Mouse (Mus musculus): ENCODE measurements around the gene Fzd9. TPM values are rescaled to one million over a fixed set of nuclear protein-coding genes. Genes with fewer than 3 reads are reported as not detected.
A peak's percentile ranks its signal among the peaks of the same experiment; 100 is the strongest.

Fzd9 gene
- 6.5 and 7.7 TPM in 2 replicates for polyA plus RNA-seq (2016; fragmentation: Nextera tagmentation; extraction: Ambion mirVana)

GRCm38 (mm10) chr5:135251079-135251454 is at the start of gene Fzd9:
Gene Fzd9, minus strand, starts transcription at chr5:135251230.
- ATAC-seq (ENCODE audit: insufficient number of reproducible peaks, low FRiP score), result peak; percentile 89
- Histone ChIP-seq H3K9ac (peak within 1 kb of the TSS; percentile 72), H3K27me3 (replicated peaks) (peaks cover 23% of the 10 kb centered on the region), H3K4me2 (peak within 1 kb of the TSS; percentile 98), H3K27ac (ENCODE audit: poor library complexity, severe bottlenecking) (no peak within 1 kb of the TSS), H3K4me1 (replicated peaks) (peaks cover 38% of the 10 kb centered on the region), H3K4me3 (peak within 1 kb of the TSS; percentile 68), H3K36me3 (peaks cover 11% of the 10 kb centered on the region), H3K9me3 (replicated peaks) (peaks cover 2% of the 10 kb centered on the region)
- WGBS, result under 1% methylated on average over 51 of the region's 51 CpGs

- no peak overlapping the region for H3K9ac ChIP-seq
- 0 out of 2 replicates have a peak, but pooled peaks cover 3% of the 10 kb centered on the region for H3K27me3 ChIP-seq (replicated peaks)
- no peak for ATAC-seq (ENCODE audit: insufficient number of reproducible peaks, low FRiP score)
- no peaks in the 10 kb centered on the region for H3K36me3 ChIP-seq
- no peak overlapping the region for H3K4me3 ChIP-seq
- no peak overlapping the region for H3K4me2 ChIP-seq
- no peaks in the 10 kb centered on the region for H3K4me1 ChIP-seq (replicated peaks)
- no peaks in the 10 kb centered on the region for H3K9me3 ChIP-seq (replicated peaks)
- no peak overlapping the region for H3K27ac ChIP-seq (ENCODE audit: poor library complexity, severe bottlenecking)
- whole genome bisulfite sequencing, result 86% methylated on average over 2 of the region's 2 CpGs
Observed at GRCm38 (mm10) chr5:135292001-135292400, 41.0 kb upstream of the Fzd9 start.

- Histone ChIP-seq H3K4me2 (no peak overlapping the region), H3K9ac (no peak overlapping the region), H3K36me3 (no peaks in the 10 kb centered on the region), H3K4me1 (replicated peaks) (no peaks in the 10 kb centered on the region), H3K9me3 (replicated peaks) (no peaks in the 10 kb centered on the region), H3K27me3 (replicated peaks) (0 out of 2 replicates have a peak, but pooled peaks cover 5% of the 10 kb centered on the region), H3K4me3 (no peak overlapping the region), H3K27ac (ENCODE audit: poor library complexity, severe bottlenecking) (no peak overlapping the region)
- WGBS, result 65% methylated on average over 4 of the region's 4 CpGs
- no peak for ATAC-seq (ENCODE audit: insufficient number of reproducible peaks, low FRiP score)
Observed at GRCm38 (mm10) chr5:135291193-135291592, 40.2 kb upstream of the Fzd9 start.

DNA sequence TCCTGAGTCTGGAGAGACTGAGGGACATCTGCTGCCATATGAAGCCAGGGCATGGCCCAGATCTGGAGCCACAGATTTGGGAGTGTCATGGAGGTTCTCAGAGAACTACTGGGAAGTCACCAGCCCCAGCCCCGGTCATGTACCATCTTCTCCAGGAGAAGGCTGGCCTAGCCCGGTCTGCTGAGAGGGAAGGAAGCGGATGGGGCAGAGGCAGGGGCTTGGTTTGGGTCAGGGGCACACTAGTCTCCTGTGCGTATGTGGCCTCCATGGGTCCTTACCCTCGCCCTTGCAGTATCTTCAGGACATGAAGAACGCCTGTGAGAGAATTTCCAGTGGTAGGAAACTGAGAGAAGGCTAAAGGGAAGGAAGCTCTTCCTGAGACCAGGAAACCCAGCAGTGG is 39.7 kb upstream of the Fzd9 start:
- H3K4me3 ChIP-seq, result no peak overlapping the region

GRCm38 (mm10) chr5:135286926-135287325 is 35.9 kb upstream of the Fzd9 start:
- no peak overlapping the region for H3K4me3 ChIP-seq
- H3K9me3 ChIP-seq (replicated peaks), result no peaks in the 10 kb centered on the region
- 0 out of 2 replicates have a peak, but pooled peaks cover 5% of the 10 kb centered on the region for H3K27me3 ChIP-seq (replicated peaks)
- ATAC-seq (ENCODE audit: insufficient number of reproducible peaks, low FRiP score), result no peak
- no peak overlapping the region for H3K9ac ChIP-seq
- H3K4me1 ChIP-seq (replicated peaks), result no peaks in the 10 kb centered on the region
- no peaks in the 10 kb centered on the region for H3K36me3 ChIP-seq
- WGBS, result 68% methylated on average over 5 of the region's 5 CpGs
- no peak overlapping the region for H3K4me2 ChIP-seq
- no peak overlapping the region for H3K27ac ChIP-seq (ENCODE audit: poor library complexity, severe bottlenecking)

More for the DNA sequence above, 39.7 kb upstream of the Fzd9 start:
- 65% methylated on average over 6 of the region's 6 CpGs for WGBS
- no peak for ATAC-seq (ENCODE audit: insufficient number of reproducible peaks, low FRiP score)
- Histone ChIP-seq H3K9me3 (replicated peaks) (no peaks in the 10 kb centered on the region), H3K27ac (ENCODE audit: poor library complexity, severe bottlenecking) (no peak overlapping the region), H3K9ac (no peak overlapping the region), H3K4me2 (no peak overlapping the region), H3K4me1 (replicated peaks) (no peaks in the 10 kb centered on the region), H3K27me3 (replicated peaks) (0 out of 2 replicates have a peak, but pooled peaks cover 5% of the 10 kb centered on the region), H3K36me3 (no peaks in the 10 kb centered on the region)

DNA sequence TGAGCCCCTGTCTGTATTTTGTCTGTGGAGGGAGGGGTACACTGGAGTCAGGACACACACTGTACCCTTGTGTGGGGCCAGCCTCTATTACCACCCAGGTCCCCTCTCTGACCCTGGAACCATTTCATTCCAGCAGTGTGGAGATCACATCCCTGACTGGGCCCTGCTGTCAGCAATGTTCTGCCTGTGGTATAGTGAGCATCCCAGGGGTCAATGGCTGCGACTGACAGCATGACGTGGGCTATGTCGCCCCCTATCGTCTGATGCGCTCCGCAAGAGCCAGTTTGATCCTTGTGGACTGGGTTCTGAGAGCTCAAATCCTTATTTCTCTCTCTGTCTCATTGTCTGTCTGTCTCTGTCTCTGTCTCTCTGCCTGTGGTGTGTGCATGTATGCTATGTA is 35.2 kb upstream of the Fzd9 start:
- no peaks in the 10 kb centered on the region for H3K4me1 ChIP-seq (replicated peaks)
- H3K27ac ChIP-seq (ENCODE audit: poor library complexity, severe bottlenecking), result no peak overlapping the region
- peak; percentile 56; the same call in 1 of the 2 replicates for ATAC-seq (ENCODE audit: insufficient number of reproducible peaks, low FRiP score)
- H3K4me3 ChIP-seq, result no peak overlapping the region
- H3K36me3 ChIP-seq, result no peaks in the 10 kb centered on the region
- 3% methylated on average over 6 of the region's 6 CpGs for WGBS
- no peak overlapping the region for H3K4me2 ChIP-seq
- no peaks in the 10 kb centered on the region for H3K9me3 ChIP-seq (replicated peaks)
- H3K27me3 ChIP-seq (replicated peaks), result 0 out of 2 replicates have a peak, but pooled peaks cover 5% of the 10 kb centered on the region
- H3K9ac ChIP-seq, result no peak overlapping the region

DNA sequence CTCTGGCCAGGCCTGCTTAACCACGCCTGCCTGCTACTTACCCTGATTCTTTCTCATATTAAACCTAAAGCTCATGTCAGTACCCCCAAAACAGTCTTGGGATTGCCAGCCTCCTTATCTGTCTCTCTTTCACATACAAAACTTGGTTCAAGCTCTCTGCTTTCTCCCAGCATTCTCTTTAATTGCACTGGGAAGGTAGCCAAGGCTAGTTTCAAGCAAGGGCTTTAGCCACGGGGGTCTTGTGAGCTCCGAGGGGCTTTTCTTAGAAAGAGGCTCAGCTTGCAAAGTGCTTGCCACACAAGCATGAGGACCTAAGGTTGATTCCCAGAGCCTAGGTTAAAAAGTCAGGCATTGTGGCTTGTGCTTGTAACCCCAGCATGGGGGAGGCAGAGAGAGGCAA is 34.2 kb upstream of the Fzd9 start:
- Histone ChIP-seq H3K4me3 (no peak overlapping the region), H3K9me3 (replicated peaks) (no peaks in the 10 kb centered on the region), H3K4me2 (no peak overlapping the region), H3K4me1 (replicated peaks) (0 out of 2 replicates have a peak, but pooled peaks cover 2% of the 10 kb centered on the region), H3K27ac (ENCODE audit: poor library complexity, severe bottlenecking) (no peak overlapping the region), H3K9ac (no peak overlapping the region; the same call in 1 of the 2 replicates), H3K36me3 (no peaks in the 10 kb centered on the region), H3K27me3 (replicated peaks) (0 out of 2 replicates have a peak, but pooled peaks cover 5% of the 10 kb centered on the region)
- 78% methylated on average over 3 of the region's 3 CpGs for WGBS
- no peak for ATAC-seq (ENCODE audit: insufficient number of reproducible peaks, low FRiP score)

DNA sequence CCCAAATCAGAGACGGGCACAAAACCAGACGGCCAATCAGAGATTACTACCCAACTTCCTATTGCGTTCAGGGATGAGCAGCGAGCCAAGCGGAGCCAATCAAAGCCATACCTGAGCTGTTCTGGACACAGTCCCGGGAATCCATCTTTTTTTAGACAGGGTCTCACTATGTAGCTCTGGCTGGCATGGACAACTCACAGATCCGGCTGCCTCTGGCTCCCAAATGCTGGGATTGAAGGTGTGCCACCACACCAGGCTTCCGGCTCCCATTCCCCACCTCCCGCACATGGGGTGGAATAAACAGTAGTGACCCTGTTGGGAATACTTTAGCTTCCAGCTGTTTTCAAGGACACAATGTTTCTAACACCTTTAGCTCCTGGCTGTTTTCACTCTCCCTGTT is 29.2 kb upstream of the Fzd9 start:
- Histone ChIP-seq H3K4me2 (no peak overlapping the region), H3K27ac (ENCODE audit: poor library complexity, severe bottlenecking) (no peak overlapping the region), H3K4me3 (no peak overlapping the region), H3K4me1 (replicated peaks) (peaks cover 13% of the 10 kb centered on the region), H3K27me3 (replicated peaks) (no peaks in the 10 kb centered on the region), H3K9me3 (replicated peaks) (no peaks in the 10 kb centered on the region), H3K36me3 (no peaks in the 10 kb centered on the region), H3K9ac (no peak overlapping the region)
- WGBS, result 64% methylated on average over 9 of the region's 9 CpGs
- no peak for ATAC-seq (ENCODE audit: insufficient number of reproducible peaks, low FRiP score)

GRCm38 (mm10) chr5:135276597-135276996 is 25.6 kb upstream of the Fzd9 start:
- no peaks in the 10 kb centered on the region for H3K27me3 ChIP-seq (replicated peaks)
- H3K4me1 ChIP-seq (replicated peaks), result peaks cover 28% of the 10 kb centered on the region
- peak overlapping the region; percentile 73 for H3K4me2 ChIP-seq
- peak overlapping the region; percentile 72 for H3K9ac ChIP-seq
- H3K27ac ChIP-seq (ENCODE audit: poor library complexity, severe bottlenecking), result no peak overlapping the region; the same call in 1 of the 2 replicates
- H3K36me3 ChIP-seq, result no peaks in the 10 kb centered on the region
- H3K4me3 ChIP-seq, result peak overlapping the region; percentile 42
- ATAC-seq (ENCODE audit: insufficient number of reproducible peaks, low FRiP score), result no peak
- H3K9me3 ChIP-seq (replicated peaks), result no peaks in the 10 kb centered on the region
- 3% methylated on average over 36 of the region's 36 CpGs for WGBS

- Histone ChIP-seq H3K4me3 (peak overlapping the region; percentile 1; the same call in 1 of the 2 replicates), H3K4me1 (replicated peaks) (peaks cover 25% of the 10 kb centered on the region), H3K36me3 (no peaks in the 10 kb centered on the region), H3K27ac (ENCODE audit: poor library complexity, severe bottlenecking) (peak overlapping the region; percentile 3; the same call in 1 of the 2 replicates), H3K9me3 (replicated peaks) (no peaks in the 10 kb centered on the region), H3K9ac (no peak overlapping the region), H3K4me2 (peak overlapping the region; percentile 46), H3K27me3 (replicated peaks) (no peaks in the 10 kb centered on the region)
- no peak for ATAC-seq (ENCODE audit: insufficient number of reproducible peaks, low FRiP score)
- WGBS, result 17% methylated on average over 15 of the region's 15 CpGs
Observed at GRCm38 (mm10) chr5:135274663-135275396, 23.8 kb upstream of the Fzd9 start.

DNA sequence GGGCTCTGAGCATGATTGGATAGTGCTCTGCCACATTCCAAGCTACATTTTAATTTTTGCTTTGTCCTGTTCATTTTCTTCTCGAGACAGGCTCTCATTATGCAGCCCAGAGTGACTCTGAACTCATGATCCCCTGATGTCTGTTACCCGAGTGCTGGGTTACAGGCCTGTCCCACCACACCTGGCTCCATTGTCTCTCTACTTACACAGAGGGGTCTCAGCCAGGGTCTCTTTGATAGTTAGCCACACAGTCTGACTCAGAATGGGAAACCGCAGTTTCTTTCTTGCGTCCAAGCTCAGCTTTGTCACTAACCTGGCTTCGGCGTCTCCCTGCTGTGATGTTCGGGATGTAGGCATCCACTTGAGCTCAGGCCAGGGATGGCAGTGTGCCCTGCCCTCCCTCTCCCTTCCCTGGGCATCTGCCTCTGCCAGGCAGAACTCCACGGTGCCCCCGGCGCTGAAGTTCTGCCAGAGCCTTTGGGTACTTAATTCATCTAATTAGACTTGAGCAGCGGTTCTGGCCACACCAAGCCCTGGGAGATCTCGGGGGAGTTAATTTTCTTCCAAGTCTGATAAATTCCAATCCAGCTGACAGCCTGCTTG is 20.6 kb upstream of the Fzd9 start:
- no peak overlapping the region for H3K9ac ChIP-seq
- no peak overlapping the region for H3K4me3 ChIP-seq
- 77% methylated on average over 12 of the region's 12 CpGs for WGBS
- no peaks in the 10 kb centered on the region for H3K27me3 ChIP-seq (replicated peaks)
- no peak for ATAC-seq (ENCODE audit: insufficient number of reproducible peaks, low FRiP score)
- no peak overlapping the region for H3K27ac ChIP-seq (ENCODE audit: poor library complexity, severe bottlenecking)
- peaks cover 31% of the 10 kb centered on the region for H3K4me1 ChIP-seq (replicated peaks)
- H3K9me3 ChIP-seq (replicated peaks), result no peaks in the 10 kb centered on the region
- no peaks in the 10 kb centered on the region for H3K36me3 ChIP-seq
- no peak overlapping the region for H3K4me2 ChIP-seq
